Mouse (Mus musculus): ENCODE results near the gene Mical3. TPM values are rescaled to one million over a fixed set of nuclear protein-coding genes. Genes with fewer than 3 reads are reported as not detected.

The Mical3 gene
- total RNA-seq, 2 experiments from 2014 or later = 71.0 to 71.9 TPM

DNA sequence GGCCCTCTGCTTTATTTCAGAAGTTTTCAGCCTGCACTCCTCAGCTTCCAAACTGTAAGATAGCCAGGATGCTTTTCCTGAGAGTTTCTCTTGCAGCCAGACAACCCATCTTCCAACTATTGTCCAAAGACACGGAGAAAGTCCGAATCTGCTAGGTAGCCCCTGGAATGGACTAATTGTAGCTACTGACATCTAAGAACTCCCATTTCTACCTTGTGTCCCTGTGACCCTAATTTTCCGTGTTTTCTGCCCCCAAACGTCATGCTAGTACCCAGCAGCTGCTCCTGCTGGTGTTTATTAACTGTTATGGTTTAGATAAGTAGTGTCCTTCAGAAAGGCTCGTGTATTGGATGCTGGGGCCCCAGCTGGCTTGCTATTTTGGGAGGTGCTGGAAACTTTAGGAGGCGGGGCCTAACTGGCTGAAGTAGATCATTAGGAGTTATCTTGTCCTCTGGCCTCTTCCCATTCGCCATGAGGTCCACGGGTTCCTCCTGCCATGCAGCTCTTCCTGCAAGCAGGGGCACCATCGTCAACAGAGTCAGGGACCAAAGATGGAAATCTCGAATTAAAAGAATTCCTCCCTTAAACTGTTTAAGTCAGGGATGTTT, 19.2 kb downstream of the Mical3 start:
- DNase-seq (ENCODE audit: low spot score in 2 of 2) = no peak

DNA sequence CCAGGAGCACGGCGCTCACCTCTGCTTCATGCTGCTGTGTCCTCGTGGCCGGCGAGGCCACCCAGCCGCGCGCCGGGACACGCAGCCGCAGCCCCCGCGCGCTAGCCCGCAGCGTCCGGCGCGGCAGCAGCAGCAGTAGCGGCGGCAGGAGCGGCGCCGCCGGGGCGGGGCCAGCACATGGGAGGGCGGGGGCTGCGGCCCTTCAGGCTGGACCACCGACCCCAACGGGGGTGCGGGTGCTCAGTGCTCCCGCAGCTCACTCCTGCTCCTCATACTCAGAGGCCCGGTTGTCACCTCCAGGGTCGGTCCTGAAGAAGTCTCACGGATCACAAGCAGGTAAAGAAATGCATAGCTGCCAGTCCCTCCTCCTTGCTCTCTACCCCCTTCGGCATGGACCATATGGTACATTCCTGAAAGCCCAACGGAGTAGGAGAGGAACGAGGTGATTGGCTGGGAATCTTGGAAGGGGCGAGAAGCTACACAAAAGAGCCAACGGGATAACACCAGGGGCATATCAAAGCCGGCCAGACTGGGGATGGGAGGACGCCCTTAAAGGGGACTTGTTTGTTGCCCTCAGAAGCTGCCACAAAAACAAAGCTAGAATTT, 20.7 kb downstream of the Mical3 start:
- DNase-seq (ENCODE audit: low spot score in 2 of 2) = peak; percentile 72 to 78

- DNase-seq (ENCODE audit: low spot score in 2 of 2) = no peak
Measured at GRCm38 (mm10) chr6:121109181-121109981, 21.4 kb downstream of the Mical3 start.

DNA sequence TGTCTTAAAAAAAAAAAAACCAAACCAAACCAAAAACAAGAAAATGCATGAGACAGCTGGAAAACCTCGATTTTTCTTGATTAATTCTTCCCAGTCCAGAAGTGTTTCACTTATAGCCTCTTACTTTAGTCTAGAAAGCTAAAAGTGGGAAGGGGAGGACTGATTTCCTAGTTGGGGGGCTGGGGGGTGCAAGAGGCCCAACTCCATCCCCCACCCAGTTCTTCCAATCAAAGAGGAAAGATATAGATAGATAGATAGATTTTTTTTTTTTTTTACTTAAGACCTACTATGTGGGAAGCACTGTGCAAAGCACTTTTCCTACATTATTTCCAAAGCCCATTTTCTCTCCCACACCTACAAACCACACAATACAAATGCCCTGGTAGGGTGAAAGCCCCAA, 22.7 kb downstream of the Mical3 start:
- DNase-seq (ENCODE audit: low spot score in 2 of 2) = no peak

GRCm38 (mm10) chr6:121106711-121107405, 23.9 kb downstream of the Mical3 start:
- no peak for DNase-seq (ENCODE audit: low spot score in 2 of 2)

DNA sequence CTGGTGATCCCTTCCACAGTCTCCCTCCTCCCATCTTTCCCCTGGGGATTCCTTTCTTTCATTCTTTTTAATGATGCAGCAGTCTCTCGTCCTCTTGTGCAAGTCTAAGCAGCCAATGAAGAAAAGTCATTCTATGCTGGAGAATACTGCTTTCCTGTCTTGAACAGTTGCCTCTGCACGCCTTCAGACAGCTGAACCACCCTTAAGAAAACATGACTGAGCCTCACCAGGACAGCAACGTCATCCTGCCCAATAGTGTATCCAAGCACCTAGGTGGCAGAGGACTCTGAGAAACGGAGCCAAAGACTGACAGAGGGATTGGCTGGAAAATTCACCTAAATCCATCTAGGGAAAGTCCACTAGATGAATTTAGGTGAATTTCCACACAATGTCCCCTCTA, 25.1 kb downstream of the Mical3 start:
- DNase-seq (ENCODE audit: low spot score in 2 of 2) = no peak

GRCm38 (mm10) chr6:121103406-121104171, 27.2 kb downstream of the Mical3 start:
- no peak for DNase-seq (ENCODE audit: low spot score in 2 of 2)

GRCm38 (mm10) chr6:121102941-121103340, 27.9 kb downstream of the Mical3 start:
- DNase-seq (ENCODE audit: low spot score in 2 of 2) = no peak

DNA sequence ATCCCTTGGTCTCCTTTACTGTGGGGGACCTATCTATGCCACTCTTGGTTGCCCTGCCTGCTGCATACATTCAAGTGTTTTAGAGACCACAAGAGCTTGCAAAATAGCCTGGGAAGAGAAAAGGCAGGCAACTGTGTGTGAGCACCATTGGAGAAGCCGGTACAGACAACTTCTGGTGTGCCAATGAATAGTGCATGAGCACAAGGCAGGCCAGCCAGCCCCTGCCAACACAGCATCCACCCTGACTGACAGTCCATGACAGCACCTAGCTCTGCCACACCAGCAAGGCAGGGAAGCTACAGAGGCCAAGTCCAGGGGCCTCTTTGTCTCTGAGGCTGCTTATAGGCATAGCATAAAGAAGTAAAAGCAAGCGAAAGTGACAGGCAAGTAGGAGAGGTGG, 28.7 kb downstream of the Mical3 start:
- no peak for DNase-seq (ENCODE audit: low spot score in 2 of 2)

DNA sequence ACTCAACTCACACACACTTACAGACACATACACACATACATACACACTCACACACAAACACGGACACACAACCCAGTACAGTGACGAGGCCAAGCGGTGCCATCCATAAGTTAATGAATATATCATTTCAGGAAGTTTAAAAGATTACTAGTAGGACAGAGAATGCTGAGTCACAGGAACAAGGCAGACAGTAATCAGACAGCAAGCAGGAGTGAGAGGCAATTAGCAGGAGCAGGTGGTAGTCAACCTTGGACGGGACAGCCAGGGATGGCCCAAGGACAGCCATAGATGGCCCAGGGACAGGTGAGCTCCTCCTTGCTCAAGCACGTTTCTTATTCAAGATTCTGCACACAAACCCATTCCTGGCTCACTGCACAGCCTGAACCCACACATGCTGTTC, 29.6 kb downstream of the Mical3 start:
- no peak for DNase-seq (ENCODE audit: low spot score in 2 of 2)

DNA sequence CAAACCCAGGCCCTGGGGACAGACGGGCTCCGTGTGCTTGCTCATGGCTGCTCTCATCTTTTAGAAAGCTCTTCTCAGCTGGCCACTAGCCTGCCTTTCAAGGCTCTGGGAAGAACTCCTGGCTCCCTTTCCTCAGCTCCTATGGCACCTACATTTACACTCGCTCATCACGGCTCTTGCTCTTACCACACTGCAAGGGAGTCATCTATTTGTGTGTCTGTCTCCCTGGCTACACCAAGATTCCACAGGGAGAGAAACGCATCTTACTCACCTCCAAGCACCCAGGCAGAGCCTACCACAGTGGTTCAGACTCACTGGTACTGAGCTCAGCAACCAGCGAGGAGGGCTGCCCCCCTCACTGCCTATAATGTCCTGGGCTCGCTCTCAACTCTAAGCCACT, 31.0 kb downstream of the Mical3 start:
- no peak for DNase-seq (ENCODE audit: low spot score in 2 of 2)

DNA sequence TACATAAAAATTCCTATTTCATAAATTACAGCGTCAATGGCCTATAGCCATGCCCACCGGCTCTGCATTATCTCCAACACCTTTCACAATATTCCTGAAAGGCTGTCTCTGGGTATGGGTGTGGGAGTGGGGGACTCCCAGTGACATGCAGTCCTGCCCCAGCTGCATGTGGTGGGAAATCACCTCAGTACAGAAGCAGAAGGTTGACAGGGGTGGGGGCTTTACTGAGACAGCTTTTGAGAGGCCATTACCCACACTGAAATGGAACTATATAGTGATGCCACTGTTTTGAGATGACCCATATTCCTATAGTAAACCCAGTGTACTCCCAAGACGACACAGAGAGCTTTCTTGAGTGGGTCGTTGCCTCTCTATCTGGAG, 31.6 kb downstream of the Mical3 start:
- DNase-seq (ENCODE audit: low spot score in 2 of 2) = no peak

DNA sequence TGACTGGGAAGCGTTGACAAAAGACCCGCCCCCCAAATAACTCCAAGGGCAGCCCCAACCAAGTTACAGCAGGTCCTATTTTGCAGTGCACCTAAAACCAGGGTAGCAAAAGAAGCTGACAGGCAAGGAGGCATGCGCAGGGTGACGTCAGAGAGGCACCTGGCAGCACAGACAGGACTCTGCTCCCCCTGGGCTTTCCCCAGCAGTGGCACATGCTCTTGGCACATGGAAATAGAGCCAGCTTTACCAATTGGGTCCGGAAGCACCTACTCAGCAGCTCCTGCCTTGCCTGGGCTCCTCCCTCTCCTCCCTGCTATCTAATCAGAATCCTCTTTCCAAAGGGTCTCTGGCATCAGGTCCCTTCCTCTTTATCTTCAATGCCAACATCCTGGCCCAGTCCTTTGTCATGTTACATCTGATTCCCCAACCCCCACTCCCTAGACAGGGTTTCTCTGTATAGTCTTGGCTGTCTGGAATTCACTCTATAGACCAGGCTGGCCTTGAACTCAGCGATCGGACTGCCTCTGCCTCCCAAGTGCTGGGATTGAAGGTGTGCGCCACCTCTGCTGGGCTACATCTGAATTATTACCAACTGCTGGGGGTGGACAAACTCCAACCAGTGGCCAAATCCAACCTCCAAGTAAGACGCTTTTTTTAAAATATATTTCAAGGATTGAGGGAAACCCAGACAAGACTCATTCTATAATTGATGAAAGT, 32.1 kb downstream of the Mical3 start:
- no peak for DNase-seq (ENCODE audit: low spot score in 2 of 2)

DNA sequence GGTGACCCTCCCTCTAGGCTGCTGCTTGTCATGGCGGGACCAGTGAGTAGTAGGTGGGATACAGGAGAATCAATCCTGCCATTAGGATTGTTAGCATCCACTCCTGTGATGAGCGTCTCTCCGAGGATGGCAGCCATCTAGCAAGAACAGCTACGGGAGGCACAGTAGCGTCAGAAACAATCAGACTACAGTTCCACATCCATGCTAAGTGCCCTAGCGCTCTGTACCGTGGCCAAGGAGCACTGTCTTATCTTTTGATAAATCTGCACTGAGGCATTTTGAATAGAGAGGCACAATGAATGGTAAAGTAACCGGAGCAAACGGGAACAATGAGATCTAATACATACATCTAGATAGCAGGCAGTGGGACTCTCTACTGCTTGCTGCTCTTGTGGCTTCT, 32.7 kb downstream of the Mical3 start:
- no peak for DNase-seq (ENCODE audit: low spot score in 2 of 2)

DNA sequence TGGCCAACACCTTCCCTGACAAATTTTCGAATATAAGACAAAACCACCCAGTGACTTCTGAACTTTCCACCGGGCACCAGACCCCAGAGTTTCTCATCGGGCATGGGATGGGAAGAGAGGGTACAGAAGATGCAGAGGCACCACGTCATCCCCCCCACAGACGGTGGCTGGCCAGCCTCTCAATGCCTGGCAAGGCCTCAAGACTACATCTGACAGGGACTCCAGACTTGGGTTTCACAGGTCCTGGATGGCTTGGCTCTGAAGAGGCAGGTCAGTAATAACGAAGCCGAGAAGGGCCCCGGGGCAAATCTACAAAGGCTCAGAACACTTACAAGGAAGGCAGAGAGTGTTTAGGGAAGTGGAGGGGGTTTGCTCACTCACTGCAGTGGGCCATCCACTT, 33.9 kb downstream of the Mical3 start:
- no peak for DNase-seq (ENCODE audit: low spot score in 2 of 2)

DNA sequence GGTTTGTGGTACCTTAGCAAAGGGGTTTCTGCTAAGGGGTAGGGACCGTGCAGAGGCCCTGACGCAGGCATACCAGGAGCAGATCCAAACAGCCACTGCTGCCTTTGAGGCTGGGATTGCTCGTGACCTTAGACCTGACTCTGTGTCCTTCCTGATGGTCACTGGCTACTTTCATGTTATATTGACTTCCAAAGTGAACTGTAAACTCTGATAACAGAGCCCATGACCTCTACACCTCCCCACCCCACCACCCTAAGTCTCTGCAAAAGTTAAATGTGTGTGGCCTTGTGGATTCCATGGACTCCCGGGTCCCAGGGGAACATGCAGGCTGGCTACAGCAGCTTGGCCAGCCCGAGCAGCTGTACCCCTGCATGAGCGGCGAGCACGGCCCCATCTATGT, 34.4 kb downstream of the Mical3 start:
- DNase-seq (ENCODE audit: low spot score in 2 of 2) = no peak

DNA sequence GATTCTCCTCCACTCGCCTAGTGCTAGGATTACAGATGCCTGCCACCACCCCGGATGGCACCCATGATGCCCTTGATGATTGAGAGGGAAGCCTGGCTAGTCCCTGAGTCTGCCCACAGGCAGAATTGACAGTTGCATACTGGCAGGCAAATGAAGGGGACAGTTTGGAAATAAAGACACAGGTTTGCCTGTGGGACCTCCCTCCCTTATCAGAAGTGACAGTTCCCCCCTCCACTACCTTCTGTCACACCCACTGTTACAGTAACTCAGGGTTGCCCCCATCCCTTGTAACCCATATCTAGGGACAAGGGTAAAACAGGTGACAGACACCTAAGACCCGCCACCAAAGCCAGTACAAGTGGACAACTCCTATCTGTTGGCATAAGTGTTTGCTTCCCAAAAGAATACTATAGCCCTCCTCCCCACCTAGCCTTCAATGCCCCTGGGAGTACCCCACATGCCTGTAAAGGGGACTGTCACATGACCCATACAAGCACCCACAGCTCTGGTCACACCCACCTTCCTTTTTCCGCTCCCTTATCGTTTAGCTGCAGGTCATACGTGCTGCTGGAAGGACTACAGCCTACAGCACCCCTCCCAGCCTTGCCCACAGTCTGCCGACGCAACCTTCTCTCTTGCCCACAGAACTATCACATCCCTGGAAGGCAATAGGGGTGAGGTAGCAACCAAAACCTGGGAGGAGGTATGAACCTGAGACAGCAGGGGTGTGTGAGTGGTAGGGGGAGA, 37.0 kb downstream of the Mical3 start:
- DNase-seq (ENCODE audit: low spot score in 2 of 2) = no peak

- no peak for DNase-seq (ENCODE audit: low spot score in 2 of 2)
Measured at GRCm38 (mm10) chr6:121090786-121091185, 40.0 kb downstream of the Mical3 start.

- no peak for DNase-seq (ENCODE audit: low spot score in 2 of 2)
Measured at GRCm38 (mm10) chr6:121087586-121088245, 43.1 kb downstream of the Mical3 start.
